Mouse (Mus musculus) heart, embryonic 13.5 days (tissue): ENCODE data around the gene Rsc1a1. TPM values are rescaled to one million over a fixed set of nuclear protein-coding genes. Genes with fewer than 3 reads are reported as not detected.
A peak's percentile ranks its signal among the peaks of the same experiment; 100 is the strongest.

Source experiments
- ATAC-seq: fragments of 200-750 bp; cut with Nextera tagmentation; 2 replicates; pipeline ENCODE4 v1.8.0; 2017; ENCODE audit warnings: moderate TSS enrichment; ENCODE audit not compliant: insufficient number of reproducible peaks, low FRiP score, low TSS enrichment; ENCODE audit errors: extremely low read depth
- H3K27ac ChIP-seq: fragments of 300-500 bp; sonication (generic); replicated peaks from 2 replicates; pipeline ENCODE4 v1.5.1; 2015; ENCODE audit warnings: moderate library complexity, mild to moderate bottlenecking, inconsistent platforms
- H3K27me3 ChIP-seq: fragments of 300-500 bp; sonication (generic); replicated peaks from 2 replicates; pipeline ENCODE4 v1.6.1; 2015; ENCODE audit warnings: mild to moderate bottlenecking, inconsistent platforms
- H3K36me3 ChIP-seq: fragments of 300-500 bp; sonication (generic); 2 replicates; pipeline ENCODE4 v1.6.1; 2015; ENCODE audit warnings: mild to moderate bottlenecking, inconsistent platforms
- H3K4me1 ChIP-seq: fragments of 300-500 bp; sonication (generic); 2 replicates; pipeline ENCODE4 v1.6.1; 2015; ENCODE audit warnings: inconsistent platforms
- H3K4me2 ChIP-seq: fragments of 300-500 bp; sonication (generic); 2 replicates; pipeline ENCODE4 v1.6.1; 2015; ENCODE audit warnings: inconsistent platforms, mild to moderate bottlenecking, moderate library complexity
- H3K4me3 ChIP-seq: fragments of 300-500 bp; sonication (generic); 2 replicates; pipeline ENCODE4 v1.5.1; 2015; ENCODE audit warnings: moderate library complexity, mild to moderate bottlenecking, inconsistent platforms
- H3K9ac ChIP-seq: fragments of 300-500 bp; sonication (generic); 2 replicates; pipeline ENCODE4 v1.6.1; 2015; ENCODE audit warnings: inconsistent platforms, mild to moderate bottlenecking, moderate library complexity
- H3K9me3 ChIP-seq: fragments of 300-500 bp; sonication (generic); 2 replicates; pipeline ENCODE4 v1.6.1; 2016; ENCODE audit warnings: inconsistent platforms
- WGBS: fragments of 180-500 bp; shearing (Covaris S2); methylation state at CpG from one replicate; pipeline ENCODE4 v1.1.7; 2015; ENCODE audit warnings: mixed read lengths; 5-methylcytosine and 5-hydroxymethylcytosine counted together
- polyA plus RNA-seq: library from polyadenylated mRNA; unstranded; fragments of >200 nt; fragmentation: Nextera tagmentation; extraction: Ambion mirVana; gene quantifications from 2 replicates; pipeline ENCODE4 v1.2.1, GENCODE M21; 2015

Rsc1a1 gene
- polyA plus RNA-seq = 0.43 and 0.96 TPM in 2 replicates

DNA sequence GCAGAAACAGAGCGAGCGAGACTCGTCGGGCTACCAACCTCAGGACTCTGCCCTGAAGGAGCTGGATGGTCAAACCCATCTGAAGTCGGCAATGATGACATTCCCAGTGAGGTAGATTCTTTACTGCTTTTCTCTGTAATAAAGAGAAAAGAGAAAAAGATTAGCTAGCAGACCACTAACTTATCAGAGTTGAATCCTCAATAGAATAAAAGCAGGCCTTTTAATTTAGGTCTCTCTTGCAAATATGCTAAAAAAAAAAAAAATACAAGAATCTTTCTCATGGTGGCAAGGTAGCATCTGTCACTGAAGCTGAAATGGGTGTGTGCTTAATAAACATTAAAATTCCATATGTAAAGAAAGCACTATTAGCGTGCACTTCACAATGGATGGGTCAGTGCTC, at the start of gene Rsc1a1:
Gene Rsc1a1 (minus strand): TSS at position 101 of the 400 bp plus-strand sequence.
- 92% methylated on average over 6 of the region's 6 CpGs for WGBS
- Histone ChIP-seq H3K9me3 (no peaks in the 10 kb centered on the region), H3K4me2 (no peak within 1 kb of the TSS), H3K27ac (0 out of 2 replicates have a peak within 1 kb of the TSS, but pooled peaks have one; percentile 67), H3K27me3 (no peaks in the 10 kb centered on the region), H3K4me3 (no peak within 1 kb of the TSS), H3K9ac (no peak within 1 kb of the TSS), H3K4me1 (peaks cover 47% of the 10 kb centered on the region), H3K36me3 (peaks cover 73% of the 10 kb centered on the region)
- no peak for ATAC-seq

DNA sequence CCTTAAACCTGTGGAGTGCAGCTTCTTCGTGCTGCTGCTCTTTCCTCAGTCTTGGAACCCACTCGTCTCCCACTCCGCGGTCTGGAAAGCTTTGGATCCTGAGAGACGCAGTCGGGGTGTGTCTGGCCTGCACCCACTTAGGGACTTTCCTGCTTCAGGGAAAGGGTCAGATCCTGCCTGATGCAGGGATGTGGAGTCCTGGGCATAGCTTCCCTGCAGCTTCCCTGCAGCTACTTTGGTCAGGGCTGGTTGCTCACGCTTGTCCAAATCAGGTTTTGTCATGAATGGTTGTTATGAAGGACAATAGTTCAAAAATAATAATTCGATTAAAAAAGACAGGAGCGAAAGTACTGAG, 49.8 kb upstream of the Rsc1a1 start:
- Histone ChIP-seq H3K4me1 (peaks cover 9% of the 10 kb centered on the region), H3K36me3 (no peaks in the 10 kb centered on the region)
- 29% methylated on average over 9 of the region's 9 CpGs for WGBS

DNA sequence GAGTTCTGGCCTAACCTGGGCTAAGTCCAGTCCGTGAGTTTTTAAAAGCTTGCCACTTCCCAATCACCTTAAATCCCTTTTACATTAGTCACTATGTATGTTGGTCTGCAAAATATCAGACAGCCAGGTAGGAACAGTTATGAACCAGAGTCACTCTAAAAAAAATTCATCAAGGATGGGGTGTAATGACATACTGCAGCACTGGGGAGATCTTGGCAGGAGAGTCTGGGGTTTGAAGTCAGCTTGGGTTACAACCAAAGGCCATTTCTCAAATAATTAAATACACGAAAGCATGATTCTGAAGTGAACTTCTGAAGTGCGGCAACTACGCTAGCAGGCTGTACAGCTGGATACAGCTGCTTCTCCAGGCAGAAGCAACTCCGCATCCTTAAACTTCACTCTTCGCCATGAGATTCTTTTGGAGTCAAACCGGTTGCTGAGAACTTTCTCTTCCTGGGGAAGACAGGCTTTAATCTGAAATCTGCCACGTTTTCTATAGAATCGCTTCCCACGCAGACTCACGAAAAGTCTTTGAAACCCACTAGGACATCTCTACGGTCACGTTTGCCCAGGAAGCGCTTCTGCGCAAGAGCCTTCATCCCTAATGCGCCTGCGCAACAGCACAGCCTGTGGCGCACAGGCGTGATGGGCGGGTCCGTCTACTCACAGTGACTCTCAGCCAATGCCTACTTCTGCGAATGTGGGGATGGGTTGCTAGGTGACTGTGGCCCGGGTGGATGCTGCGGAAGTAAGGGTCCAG, 49.2 kb upstream of the Rsc1a1 start:
- Histone ChIP-seq H3K4me3 (peak overlapping the region; percentile 49), H3K36me3 (no peaks in the 10 kb centered on the region), H3K27ac (peak overlapping the region; percentile 44), H3K9ac (peak overlapping the region; percentile 68), H3K9me3 (no peaks in the 10 kb centered on the region), H3K4me1 (peaks cover 9% of the 10 kb centered on the region), H3K27me3 (no peaks in the 10 kb centered on the region), H3K4me2 (peak overlapping the region; percentile 70)
- 7% methylated on average over 24 of the region's 24 CpGs for WGBS
- peak; percentile 84 for ATAC-seq

More for the DNA sequence above, 49.8 kb upstream of the Rsc1a1 start:
- Histone ChIP-seq H3K27me3 (no peaks in the 10 kb centered on the region), H3K27ac (no peak overlapping the region), H3K9ac (peak overlapping the region; percentile 4; the same call in 1 of the 2 replicates), H3K4me2 (peak overlapping the region; percentile 70), H3K4me3 (peak overlapping the region; percentile 49), H3K9me3 (no peaks in the 10 kb centered on the region)
- ATAC-seq = no peak

DNA sequence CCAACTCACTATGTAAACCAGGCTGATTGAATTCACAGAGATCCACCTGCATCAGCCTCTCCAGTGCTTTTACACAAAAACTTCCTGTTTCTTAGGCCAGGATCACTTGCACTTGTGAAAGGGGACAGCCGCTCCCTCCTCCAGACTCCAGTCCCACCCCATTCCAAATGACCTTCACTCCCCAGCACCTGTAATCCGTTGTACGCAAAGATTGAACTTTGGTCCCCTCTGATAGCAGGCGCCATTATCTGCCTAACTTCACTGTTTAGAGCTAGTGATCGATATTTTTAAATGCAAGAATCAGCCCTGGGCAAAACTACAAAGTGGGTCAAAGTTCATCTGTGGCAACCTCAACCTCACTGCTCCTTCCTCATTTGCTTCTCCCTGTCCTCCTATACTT, 46.4 kb upstream of the Rsc1a1 start:
- Histone ChIP-seq H3K4me1 (peaks cover 9% of the 10 kb centered on the region), H3K4me3 (no peak overlapping the region), H3K4me2 (no peak overlapping the region), H3K27ac (no peak overlapping the region), H3K36me3 (no peaks in the 10 kb centered on the region), H3K9me3 (no peaks in the 10 kb centered on the region), H3K27me3 (no peaks in the 10 kb centered on the region), H3K9ac (no peak overlapping the region)
- no peak for ATAC-seq
- 67% methylated on average over 5 of the region's 5 CpGs for WGBS

DNA sequence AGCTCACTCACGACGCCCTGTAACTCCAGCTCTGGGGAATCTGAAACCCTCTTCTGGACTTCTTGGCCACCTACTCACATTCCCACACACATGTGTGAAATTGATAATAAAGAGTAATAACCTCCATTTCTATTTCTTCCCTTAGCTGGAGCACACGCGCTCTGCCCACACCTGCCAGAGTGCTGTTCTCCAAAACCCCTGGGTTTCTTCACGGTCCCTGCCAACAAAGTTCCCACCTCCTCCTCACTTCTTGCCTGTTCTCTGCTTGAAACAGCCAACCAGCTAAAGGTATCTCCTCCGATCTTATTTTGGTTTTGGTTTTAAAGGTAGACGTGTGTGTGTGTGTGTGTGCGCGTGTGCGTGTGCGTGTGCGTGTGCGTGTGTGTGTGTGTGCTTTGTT, 45.0 kb upstream of the Rsc1a1 start:
- Histone ChIP-seq H3K36me3 (no peaks in the 10 kb centered on the region), H3K27ac (no peak overlapping the region), H3K4me3 (no peak overlapping the region), H3K4me1 (peaks cover 9% of the 10 kb centered on the region), H3K9me3 (no peaks in the 10 kb centered on the region), H3K27me3 (no peaks in the 10 kb centered on the region), H3K4me2 (no peak overlapping the region), H3K9ac (no peak overlapping the region)
- ATAC-seq = no peak
- WGBS = 76% methylated on average over 13 of the region's 13 CpGs

DNA sequence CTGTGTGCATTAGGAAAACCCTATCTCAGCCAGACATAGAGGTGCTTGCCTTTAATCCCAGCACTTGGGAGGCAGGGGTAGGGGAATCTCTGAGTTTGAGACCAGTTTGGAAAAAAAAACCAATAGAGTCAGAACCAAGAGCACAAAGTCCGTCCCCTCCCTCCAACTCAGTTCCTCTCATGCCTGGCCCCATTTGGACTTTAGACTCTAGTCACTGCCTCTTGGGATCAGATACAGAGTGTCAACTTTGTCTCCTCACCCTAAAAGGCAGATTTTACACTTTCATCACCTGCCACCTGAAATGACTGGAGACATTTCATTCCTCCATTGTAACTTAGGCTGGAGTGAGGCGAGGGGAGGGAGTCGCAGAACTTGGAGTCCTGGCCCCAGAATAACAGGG, 43.9 kb upstream of the Rsc1a1 start:
- peaks cover 2% of the 10 kb centered on the region; the same call in 1 of the 2 replicates for H3K4me1 ChIP-seq
- no peaks in the 10 kb centered on the region for H3K27me3 ChIP-seq
- WGBS = 76% methylated on average over 3 of the region's 3 CpGs
- H3K36me3 ChIP-seq = no peaks in the 10 kb centered on the region
- no peak overlapping the region for H3K4me2 ChIP-seq
- H3K9me3 ChIP-seq = no peaks in the 10 kb centered on the region
- H3K9ac ChIP-seq = no peak overlapping the region
- no peak for ATAC-seq
- no peak overlapping the region for H3K27ac ChIP-seq
- no peak overlapping the region for H3K4me3 ChIP-seq

DNA sequence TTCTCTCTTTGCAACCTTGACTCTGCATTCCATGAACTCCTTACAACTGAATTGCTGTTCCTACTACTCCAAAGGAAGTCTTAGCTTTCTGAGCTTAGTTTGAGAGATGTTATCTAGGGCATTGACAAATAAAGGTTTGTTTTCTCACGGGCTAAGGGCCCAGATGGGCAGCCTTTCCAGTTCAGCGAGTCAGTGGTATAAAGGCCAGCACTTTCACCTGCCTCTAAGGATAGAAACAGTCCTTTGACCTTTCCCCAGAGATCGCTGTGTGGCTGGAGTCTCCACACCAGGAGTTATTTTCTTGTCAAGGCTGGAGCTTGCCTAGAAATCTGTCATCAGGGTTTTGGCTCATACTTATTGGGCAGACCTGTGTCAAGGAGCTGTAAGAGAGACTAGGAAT, 40.3 kb upstream of the Rsc1a1 start:
- peaks cover 24% of the 10 kb centered on the region for H3K4me1 ChIP-seq
- no peak for ATAC-seq
- H3K36me3 ChIP-seq = no peaks in the 10 kb centered on the region
- no peak overlapping the region for H3K4me3 ChIP-seq
- no peak overlapping the region for H3K9ac ChIP-seq
- H3K27ac ChIP-seq = no peak overlapping the region
- no peak overlapping the region for H3K4me2 ChIP-seq
- 47% methylated on average over 3 of the region's 3 CpGs for WGBS
- no peaks in the 10 kb centered on the region for H3K9me3 ChIP-seq
- no peaks in the 10 kb centered on the region for H3K27me3 ChIP-seq

DNA sequence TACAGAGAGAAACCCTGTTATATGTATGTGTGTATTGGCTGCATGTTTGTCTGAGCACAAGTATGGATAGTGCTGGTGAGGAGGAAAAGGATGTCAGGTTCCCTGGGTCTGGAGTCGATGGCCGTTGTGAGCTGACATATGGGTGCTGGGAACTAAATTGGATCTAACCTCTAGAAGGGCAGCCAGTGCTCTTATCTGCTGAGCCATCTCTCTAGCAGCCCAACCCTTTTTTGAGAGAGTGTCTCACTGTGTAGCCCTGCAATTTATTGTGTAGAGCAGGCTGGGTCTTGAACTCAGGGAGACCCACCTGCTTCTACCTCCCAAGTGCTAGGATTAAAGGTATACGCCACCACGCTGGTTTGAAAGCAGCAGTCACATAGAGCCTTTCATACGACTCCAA, 39.9 kb upstream of the Rsc1a1 start:
- Histone ChIP-seq H3K27me3 (no peaks in the 10 kb centered on the region), H3K27ac (no peak overlapping the region), H3K36me3 (peaks cover 4% of the 10 kb centered on the region), H3K4me1 (peaks cover 28% of the 10 kb centered on the region), H3K9me3 (no peaks in the 10 kb centered on the region), H3K4me3 (no peak overlapping the region), H3K4me2 (no peak overlapping the region), H3K9ac (no peak overlapping the region)
- WGBS = 70% methylated on average over 5 of the region's 5 CpGs
- ATAC-seq = no peak

DNA sequence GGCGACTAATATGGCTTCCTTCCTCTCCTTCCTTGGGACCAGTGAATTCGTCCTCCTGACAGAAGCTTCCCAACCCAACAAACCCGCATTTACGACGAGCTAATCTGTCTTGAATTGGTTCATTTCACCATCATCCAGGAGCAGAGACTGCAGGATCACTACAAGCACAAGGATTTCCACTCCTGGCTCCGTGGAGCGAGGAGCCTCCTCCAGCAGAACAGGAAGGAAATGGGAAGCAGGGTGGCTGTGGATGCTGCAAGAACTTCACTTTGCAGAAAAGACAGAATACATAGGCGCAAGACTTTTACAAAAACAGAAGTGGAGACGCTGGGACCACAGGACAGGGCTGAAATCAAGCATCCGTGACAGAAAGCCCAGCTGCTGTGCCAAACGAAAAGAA, 39.2 kb upstream of the Rsc1a1 start:
- Histone ChIP-seq H3K4me2 (no peak overlapping the region; the same call in 1 of the 2 replicates), H3K27ac (0 out of 2 replicates have a peak overlapping the region, but pooled peaks have one; percentile 20), H3K4me3 (no peak overlapping the region), H3K9me3 (no peaks in the 10 kb centered on the region), H3K4me1 (peaks cover 35% of the 10 kb centered on the region), H3K36me3 (peaks cover 11% of the 10 kb centered on the region), H3K27me3 (no peaks in the 10 kb centered on the region), H3K9ac (no peak overlapping the region)
- ATAC-seq = no peak
- 62% methylated on average over 11 of the region's 11 CpGs for WGBS

DNA sequence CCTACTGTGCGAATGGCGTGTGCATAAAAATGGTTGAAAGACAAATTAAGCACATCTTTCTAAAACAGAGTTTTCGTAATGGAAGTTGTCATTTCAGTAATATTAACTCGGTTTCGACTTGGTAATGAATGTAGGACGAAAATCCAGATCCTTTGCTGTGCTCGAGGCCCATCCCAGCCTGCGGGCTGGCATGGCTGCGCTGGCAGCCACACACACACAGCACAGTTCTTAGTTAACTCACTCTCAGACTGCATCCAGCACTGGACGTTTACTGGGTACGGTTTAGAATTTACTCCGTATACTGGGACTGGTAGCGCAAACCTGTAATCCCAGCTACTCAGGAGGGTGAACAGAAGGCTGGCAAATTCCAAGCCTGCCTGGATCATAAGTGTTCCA, 38.3 kb upstream of the Rsc1a1 start:
- no peak for ATAC-seq
- 10% methylated on average over 13 of the region's 13 CpGs for WGBS

DNA sequence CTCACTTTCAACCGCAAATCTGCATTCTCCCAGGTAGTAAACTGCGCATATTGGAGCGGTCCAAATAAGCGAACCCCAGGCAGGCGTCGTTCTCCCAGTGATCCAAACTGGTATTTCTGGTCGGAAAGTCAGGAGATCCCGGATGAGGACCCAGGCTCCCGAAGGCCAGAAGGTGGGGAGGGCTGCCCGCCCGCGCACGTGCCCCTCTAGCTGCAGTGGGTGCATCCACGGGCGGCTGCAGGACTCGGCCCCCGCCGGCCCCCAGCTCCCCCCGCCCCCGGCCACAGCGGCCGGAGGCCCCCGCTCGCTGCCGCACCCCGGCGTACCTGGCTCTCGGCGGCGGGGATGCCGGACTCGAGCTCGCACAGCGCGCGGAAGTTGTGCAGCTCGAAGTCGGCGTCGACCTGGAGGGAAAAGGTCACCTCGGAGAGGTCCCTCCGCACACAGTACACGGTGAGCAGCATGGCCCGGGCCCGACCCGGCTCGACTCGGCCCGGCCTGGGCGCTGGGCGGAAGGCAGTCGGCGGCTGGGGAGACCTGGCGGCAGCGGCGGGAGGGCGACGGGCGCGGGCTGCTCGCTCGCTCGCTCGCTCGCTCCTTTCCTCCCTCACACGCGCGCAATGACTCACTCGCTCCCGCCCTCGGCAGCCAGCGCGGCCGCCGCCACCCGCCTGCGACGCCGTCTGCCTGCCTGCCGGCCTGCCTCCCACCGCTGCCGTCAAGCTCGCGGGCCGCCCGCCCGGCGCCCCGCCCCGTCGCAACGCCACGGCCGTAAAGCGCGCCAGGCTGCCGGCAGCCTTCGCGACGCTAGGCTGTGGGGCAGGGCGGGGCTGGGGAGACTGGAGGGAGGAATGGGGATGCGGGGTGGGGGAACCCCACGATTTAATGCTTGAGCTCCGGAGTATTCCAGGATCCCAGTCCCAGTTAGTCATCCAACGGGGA, 37.6 kb upstream of the Rsc1a1 start, which contains the start of gene Ddi2:
Gene Ddi2 (minus strand): TSS at position 689 of the 942 bp plus-strand sequence.
- peak within 1 kb of the TSS; percentile 98 for H3K27ac ChIP-seq
- under 1% methylated on average over 104 of the region's 105 CpGs for WGBS

More for the DNA sequence above, 38.3 kb upstream of the Rsc1a1 start:
- no peaks in the 10 kb centered on the region for H3K27me3 ChIP-seq
- H3K4me3 ChIP-seq = peak overlapping the region; percentile 82
- H3K36me3 ChIP-seq = peaks cover 11% of the 10 kb centered on the region
- H3K9me3 ChIP-seq = no peaks in the 10 kb centered on the region
- H3K4me1 ChIP-seq = peaks cover 42% of the 10 kb centered on the region
- peak overlapping the region; percentile 87 for H3K4me2 ChIP-seq
- H3K27ac ChIP-seq = peak overlapping the region; percentile 98
- H3K9ac ChIP-seq = peak overlapping the region; percentile 99

More for the DNA sequence above, 37.6 kb upstream of the Rsc1a1 start, which contains the start of gene Ddi2:
- peak; percentile 67 for ATAC-seq
- Histone ChIP-seq H3K36me3 (peaks cover 11% of the 10 kb centered on the region), H3K9me3 (no peaks in the 10 kb centered on the region), H3K27me3 (no peaks in the 10 kb centered on the region), H3K4me1 (peaks cover 46% of the 10 kb centered on the region), H3K4me2 (peak within 1 kb of the TSS; percentile 87), H3K4me3 (peak within 1 kb of the TSS; percentile 82), H3K9ac (peak within 1 kb of the TSS; percentile 99)
